Mouse (Mus musculus) ES-E14 (cell line): ENCODE results near the gene Mogs.

Experiments
- HCFC1 ChIP-seq: IDR thresholded peaks from 2 replicates; pipeline ENCODE4 v1.6.1; 2012; ENCODE audit warnings: low read length, inconsistent platforms, borderline replicate concordance; ENCODE audit not compliant: insufficient read depth
- MAFK ChIP-seq: IDR thresholded peaks from 2 replicates; pipeline ENCODE4 v1.6.1; 2014; ENCODE audit warnings: mild to moderate bottlenecking, low read depth, low read length, inconsistent platforms; ENCODE audit not compliant: insufficient read depth

DNA sequence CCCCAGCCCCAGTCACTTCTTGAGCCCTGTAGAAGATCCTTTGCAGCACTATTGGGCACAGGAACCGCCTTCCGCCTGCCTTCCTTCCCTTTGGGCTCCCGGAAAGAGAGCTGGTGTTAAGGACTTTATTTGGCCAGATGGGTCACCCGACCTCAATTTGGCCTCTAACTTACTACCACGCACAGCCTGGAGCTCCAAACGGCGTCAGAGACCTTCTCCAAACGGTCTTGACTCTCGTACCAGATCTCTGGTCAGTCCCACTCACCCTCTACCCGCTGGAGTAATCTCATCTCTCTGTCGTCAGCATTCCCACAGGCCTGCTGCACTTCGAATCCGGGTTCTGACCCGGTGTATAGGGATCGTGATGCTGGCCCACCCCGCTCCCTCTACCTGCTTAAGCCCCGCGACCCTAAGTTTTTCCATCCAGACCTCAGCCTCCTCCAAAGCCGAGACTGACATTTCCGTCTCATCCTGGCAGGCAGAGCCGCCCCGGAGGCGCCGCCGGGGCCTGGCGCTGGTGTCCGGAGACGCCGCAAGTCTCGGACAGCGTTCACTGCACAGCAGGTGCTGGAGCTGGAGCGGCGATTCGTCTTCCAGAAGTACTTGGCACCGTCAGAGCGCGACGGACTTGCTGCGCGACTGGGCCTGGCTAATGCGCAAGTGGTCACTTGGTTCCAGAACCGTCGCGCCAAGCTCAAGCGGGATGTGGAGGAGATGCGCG lies 27.9 kb upstream of the Mogs start:
- TF ChIP-seq HCFC1 (no peak), MAFK (no peak)
